Mouse (Mus musculus) left cerebral cortex, adult 2 months (tissue): ENCODE measurements around the gene Gtpbp3. TPM values are rescaled to one million over a fixed set of nuclear protein-coding genes. Genes with fewer than 3 reads are reported as not detected.

ENCODE experiments used
- DNase-seq, 2 experiments: peaks; one replicate each; pipeline ENCODE4 v3.0.0; 2021 to 2022; ENCODE audit warnings: low spot score in 2 of 2, mixed read lengths in 1 of 2; ENCODE audit errors: extremely low spot score in 1 of 2
- H3K27ac ChIP-seq: fragments of 200-600 bp; 2 replicates; pipeline ENCODE4 v1.8.1; 2022
- H3K4me3 ChIP-seq: fragments of 200-600 bp; 2 replicates; pipeline ENCODE4 v1.8.1; 2022
- CTCF ChIP-seq: fragments of 200-600 bp; IDR thresholded peaks from 2 replicates; pipeline ENCODE4 v1.8.1; 2022; ENCODE audit warnings: antibody characterized with exemption, mild to moderate bottlenecking, moderate library complexity
- intact Hi-C: fragments of 180-260 bp; cut with DNase I; formaldehyde crosslinking; loops from one replicate; pipeline ENCODE4 v1.15.1; 2025
- total RNA-seq, 2 experiments: library from RNA; stranded (reverse); gene quantifications; 2 replicates each; pipeline ENCODE4 v1.2.3; 2021

Gene Gtpbp3
- total RNA-seq, 2 experiments from 2014 or later: 33.0 to 37.4 TPM

- peak overlapping the region; percentile 92 for H3K27ac ChIP-seq
- intact Hi-C loops: no loop called here
- no peak for DNase-seq
- TF ChIP-seq CTCF: no peak
- H3K4me3 ChIP-seq: peak overlapping the region; percentile 65
These were observed 17.6 kb upstream of the Gtpbp3 start for GRCm38 (mm10) chr8:71470146-71470912.

- DNase-seq: no peak
- no peak overlapping the region for H3K4me3 ChIP-seq
- no peak for TF ChIP-seq CTCF
- H3K27ac ChIP-seq: no peak overlapping the region
- intact Hi-C loops: no loop called here
These were observed 17.0 kb upstream of the Gtpbp3 start for GRCm38 (mm10) chr8:71470913-71471255.

GRCm38 (mm10) chr8:71471861-71472260, 16.0 kb upstream of the Gtpbp3 start:
- no peak for TF ChIP-seq CTCF
- intact Hi-C loops: no loop called here
- no peak for DNase-seq

GRCm38 (mm10) chr8:71472601-71473386, 15.1 kb upstream of the Gtpbp3 start:
- intact Hi-C loops: no loop called here
- H3K27ac ChIP-seq: no peak overlapping the region
- no peak for DNase-seq
- peak; percentile 49 for TF ChIP-seq CTCF
- no peak overlapping the region for H3K4me3 ChIP-seq

More at GRCm38 (mm10) chr8:71471861-71472260, 16.0 kb upstream of the Gtpbp3 start:
- Histone ChIP-seq H3K27ac (no peak overlapping the region), H3K4me3 (no peak overlapping the region)

- no peak for DNase-seq
- H3K27ac ChIP-seq: no peak overlapping the region
- H3K4me3 ChIP-seq: no peak overlapping the region
- intact Hi-C loops: no loop called here
- TF ChIP-seq CTCF: no peak
These were observed 13.6 kb upstream of the Gtpbp3 start for GRCm38 (mm10) chr8:71474344-71474743.

GRCm38 (mm10) chr8:71474785-71475701, 12.9 kb upstream of the Gtpbp3 start:
- Histone ChIP-seq H3K4me3 (no peak overlapping the region), H3K27ac (0 out of 2 replicates have a peak overlapping the region, but pooled peaks have one; percentile 88)
- no peak for DNase-seq
- intact Hi-C loops: no loop called here
- no peak for TF ChIP-seq CTCF

GRCm38 (mm10) chr8:71475702-71476075, 12.2 kb upstream of the Gtpbp3 start:
- intact Hi-C loops: no loop called here
- peak overlapping the region; percentile 46 for H3K4me3 ChIP-seq
- no peak for DNase-seq
- H3K27ac ChIP-seq: peak overlapping the region; percentile 88
- TF ChIP-seq CTCF: no peak

- H3K27ac ChIP-seq: peak overlapping the region; percentile 88
- no peak; the same call in 1 of the 2 replicates for TF ChIP-seq CTCF
- intact Hi-C loops: no loop called here
- peak; percentile 84 for DNase-seq
- H3K4me3 ChIP-seq: peak overlapping the region; percentile 46
These were observed 11.6 kb upstream of the Gtpbp3 start for GRCm38 (mm10) chr8:71476099-71476940.

GRCm38 (mm10) chr8:71477196-71477845, 10.6 kb upstream of the Gtpbp3 start:
- Histone ChIP-seq H3K27ac (peak overlapping the region; percentile 88), H3K4me3 (no peak overlapping the region; the same call in 1 of the 2 replicates)
- no peak for DNase-seq
- peak; percentile 50 for TF ChIP-seq CTCF
- intact Hi-C loops: no loop called here

- TF ChIP-seq CTCF: no peak
- no peak overlapping the region for H3K4me3 ChIP-seq
- no peak for DNase-seq
- intact Hi-C loops: no loop called here
- no peak overlapping the region for H3K27ac ChIP-seq
These were observed 9.0 kb upstream of the Gtpbp3 start for GRCm38 (mm10) chr8:71478943-71479342.
